Mouse (Mus musculus): Measurements from ENCODE around the gene Akr1b3. TPM values are rescaled to one million over a fixed set of nuclear protein-coding genes. Genes with fewer than 3 reads are reported as not detected.

Akr1b3 gene
- total RNA-seq, 1 experiment from 2014 or later, result 136 TPM

DNA sequence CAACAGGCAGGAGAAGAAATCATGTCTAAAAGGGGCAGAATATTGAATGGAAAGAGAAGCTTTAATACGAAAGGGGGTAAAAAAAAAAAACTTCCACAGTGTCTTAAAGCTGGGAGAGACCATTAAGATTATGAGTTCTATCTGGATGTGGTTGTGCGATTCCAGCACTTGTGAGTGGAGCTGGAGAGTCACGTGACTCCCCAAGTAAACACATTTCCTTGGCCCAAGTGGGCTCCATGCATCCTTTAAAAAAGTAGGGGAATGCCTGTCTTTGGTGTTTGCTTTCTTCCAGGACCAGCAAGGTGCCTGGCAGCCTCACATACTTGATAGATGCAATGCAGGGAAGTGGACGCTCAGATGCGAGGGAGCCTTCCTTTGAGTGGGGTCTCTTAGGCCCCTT is 38.9 kb downstream of the Akr1b3 start:
- no peak for ATAC-seq (replicated peaks; ENCODE audit: insufficient number of reproducible peaks, low FRiP score, low TSS enrichment, poor library complexity, severe bottlenecking)

DNA sequence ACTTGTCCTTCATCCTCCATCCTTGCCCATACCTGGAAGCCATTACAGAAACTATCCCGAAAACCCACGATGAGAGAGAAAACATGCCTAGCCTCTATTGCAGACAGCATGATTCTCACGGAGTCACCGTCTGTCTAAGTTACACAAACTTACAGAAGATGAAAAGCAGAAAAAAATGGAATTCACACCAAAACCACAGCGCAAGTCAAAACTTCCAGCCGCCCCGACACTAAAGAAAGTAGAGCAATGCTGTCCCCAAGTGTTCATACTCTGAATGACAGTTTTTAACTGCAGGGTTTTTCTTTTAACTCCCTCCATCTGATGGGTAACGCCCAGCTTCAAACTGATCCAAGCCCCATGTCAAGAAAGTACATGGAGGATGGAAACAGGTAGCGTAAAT is 39.6 kb downstream of the Akr1b3 start:
- ATAC-seq (replicated peaks; ENCODE audit: insufficient number of reproducible peaks, low FRiP score, low TSS enrichment, poor library complexity, severe bottlenecking), result no peak

DNA sequence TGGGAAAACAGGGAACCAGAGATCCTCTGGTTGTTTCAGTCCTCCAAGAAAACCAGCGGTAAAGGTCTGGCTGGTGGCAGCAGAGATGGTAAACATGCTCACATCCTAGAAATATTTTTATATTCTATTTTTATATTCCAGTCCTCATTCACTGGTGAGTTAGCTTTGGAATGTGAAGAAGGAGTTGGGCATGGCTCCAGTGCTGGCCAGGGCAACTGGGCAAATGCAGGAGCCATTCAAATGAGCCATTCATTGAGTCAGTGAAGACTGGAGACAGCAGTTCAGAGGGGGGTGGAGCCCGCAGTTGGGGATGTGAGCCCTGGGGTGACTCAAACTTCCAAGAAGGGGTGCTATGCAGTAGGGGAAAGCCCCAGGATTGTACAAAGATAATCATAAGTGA is 42.9 kb downstream of the Akr1b3 start:
- ATAC-seq (replicated peaks; ENCODE audit: insufficient number of reproducible peaks, low FRiP score, low TSS enrichment, poor library complexity, severe bottlenecking), result no peak

DNA sequence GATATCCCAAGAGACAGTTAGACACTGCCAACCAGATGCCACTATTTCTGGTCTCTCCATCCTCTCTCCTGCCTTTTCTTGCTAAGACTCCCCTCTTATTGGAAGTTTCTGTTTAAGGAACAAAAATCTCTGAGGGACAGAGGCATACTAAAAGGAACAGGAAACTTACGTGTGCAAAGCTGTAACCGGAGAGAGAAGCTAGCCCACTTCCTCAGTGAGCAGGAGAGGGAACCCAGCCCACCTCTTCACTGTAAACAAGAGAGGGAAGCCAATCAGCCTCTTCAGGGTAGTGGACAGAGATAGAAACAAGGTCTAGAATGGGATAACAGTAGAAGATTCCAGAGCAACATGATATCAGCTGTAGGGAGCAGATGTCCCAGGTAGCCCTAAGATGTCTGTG is 44.2 kb downstream of the Akr1b3 start:
- ATAC-seq (replicated peaks; ENCODE audit: insufficient number of reproducible peaks, low FRiP score, low TSS enrichment, poor library complexity, severe bottlenecking), result no peak

DNA sequence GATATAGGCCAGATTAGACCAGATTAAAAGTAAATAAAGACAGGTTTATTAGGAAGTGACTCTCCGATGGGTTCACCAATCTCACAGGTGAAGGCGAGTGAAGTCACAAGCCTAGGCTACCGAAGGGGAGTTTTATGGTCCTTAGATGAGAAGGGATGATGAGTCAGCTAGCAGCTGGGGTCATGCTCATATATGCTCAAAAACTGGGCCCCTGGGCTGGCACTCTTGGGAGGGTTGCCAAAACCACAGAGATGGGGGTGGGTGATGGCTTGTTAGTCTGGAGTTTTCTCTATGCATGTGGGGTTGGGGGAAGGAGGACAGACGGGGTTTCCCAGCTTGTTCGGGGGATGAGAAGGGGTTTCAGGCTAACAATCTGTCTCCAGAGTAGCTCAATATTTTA is 44.8 kb downstream of the Akr1b3 start:
- ATAC-seq (replicated peaks; ENCODE audit: insufficient number of reproducible peaks, low FRiP score, low TSS enrichment, poor library complexity, severe bottlenecking), result no peak

DNA sequence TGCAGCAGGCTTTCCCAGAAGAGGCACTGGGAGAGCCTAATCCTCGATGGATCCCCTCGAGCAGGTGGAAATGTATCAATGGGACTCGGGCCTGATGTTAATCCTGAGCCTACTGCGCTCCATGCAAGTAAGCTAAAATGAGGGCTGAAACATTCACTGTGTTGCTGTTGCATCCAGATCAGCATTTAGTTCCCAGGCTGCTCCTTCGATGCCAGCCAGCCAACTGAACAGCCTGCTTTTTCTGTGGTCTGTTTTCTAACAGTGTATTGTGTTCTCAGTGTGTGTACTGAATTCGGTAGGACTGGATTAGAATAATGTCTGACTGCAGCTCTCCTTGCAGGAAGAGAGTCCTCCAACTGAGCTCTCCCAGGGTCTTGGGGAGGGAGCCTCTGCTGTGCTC is 46.6 kb downstream of the Akr1b3 start:
- ATAC-seq (replicated peaks; ENCODE audit: insufficient number of reproducible peaks, low FRiP score, low TSS enrichment, poor library complexity, severe bottlenecking), result no peak

DNA sequence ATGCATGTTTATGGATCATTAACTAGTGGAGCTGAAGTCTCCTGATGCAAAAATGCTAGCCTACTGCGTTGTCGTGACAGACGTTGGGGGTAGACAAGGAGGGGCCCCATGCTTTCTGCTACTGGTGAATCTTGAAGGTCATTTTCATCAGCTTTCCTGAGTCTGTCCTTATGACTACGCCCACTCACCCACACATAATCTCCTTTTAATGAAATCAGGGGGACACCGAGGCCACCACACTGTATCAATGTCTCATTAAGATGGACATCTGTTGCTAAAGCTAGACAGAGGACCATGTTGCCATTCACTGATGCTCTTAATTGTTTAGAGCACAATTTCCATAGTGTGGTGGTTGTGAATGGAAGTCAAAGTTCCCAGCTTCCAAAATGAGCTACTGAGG is 58.7 kb downstream of the Akr1b3 start:
- no peak for ATAC-seq (replicated peaks; ENCODE audit: insufficient number of reproducible peaks, low FRiP score, low TSS enrichment, poor library complexity, severe bottlenecking)

Other genes with a start within 250 kb of the Akr1b3 start
- gene Slc35b4, start 140.4 kb downstream of the Akr1b3 start, total RNA-seq (2017), result 16.8 to 32.7 TPM (median 29.1 TPM) in 3 replicates
- not detected in 3 replicates for gene Akr1b8, start 36.6 kb upstream of the Akr1b3 start, total RNA-seq (2017)
- 25.3 to 56.9 TPM (median 28.9 TPM) in 3 replicates for gene Akr1b10, start 66.7 kb upstream of the Akr1b3 start, total RNA-seq (2017)
- gene Akr1b7, start 94.9 kb upstream of the Akr1b3 start, total RNA-seq (2017), result not detected in 3 replicates
- 32.1 to 201 TPM (median 172 TPM) in 3 replicates for gene Bpgm, start 158.7 kb upstream of the Akr1b3 start, total RNA-seq (2017)

All from monocyte, adult 5-6 weeks (primary cell).